Mouse (Mus musculus) heart, postnatal 0 days (tissue): ENCODE results near the gene Syce1.

Experiments used
- CTCF ChIP-seq: IDR thresholded peaks from 2 replicates; pipeline ENCODE4 v1.5.1; 2016; ENCODE audit warnings: antibody characterized with exemption, control low read depth, low read depth
- EP300 ChIP-seq: IDR thresholded peaks from 2 replicates; pipeline ENCODE4 v1.6.1; 2016; ENCODE audit warnings: antibody characterized with exemption, low read depth

DNA sequence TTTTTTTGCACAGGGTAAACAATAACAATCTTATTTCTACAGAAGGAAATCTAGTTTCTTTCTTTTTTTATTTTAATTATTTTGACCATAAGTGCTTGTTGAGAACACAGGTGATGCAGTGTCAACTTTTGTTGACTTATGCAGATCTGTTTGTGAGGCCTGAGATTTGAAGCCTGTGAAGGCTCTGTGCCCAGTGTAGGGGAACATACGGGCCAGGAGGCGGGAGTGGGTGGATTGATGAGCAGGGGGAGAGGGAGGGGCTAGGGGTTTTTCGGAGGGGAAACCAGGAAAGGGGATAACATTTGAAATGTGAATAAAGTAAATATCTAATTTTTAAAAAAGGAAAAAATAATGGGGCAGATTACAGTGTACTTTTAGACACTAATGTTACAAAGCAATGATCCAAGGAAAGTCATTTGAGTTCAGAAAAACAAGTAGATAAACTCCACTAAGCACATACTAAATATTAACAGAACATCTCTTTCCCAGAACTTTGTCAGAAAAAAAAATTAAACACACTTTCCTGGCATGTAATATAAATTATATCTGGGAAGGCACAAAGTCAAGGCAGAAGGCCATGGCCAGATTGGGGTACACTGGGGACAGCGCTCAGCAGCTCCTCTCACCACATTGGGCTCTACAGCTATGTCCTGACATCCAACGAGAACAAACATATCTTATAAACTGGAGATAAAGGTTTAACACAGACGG is 39.4 kb downstream of the Syce1 start:
- no peak for TF ChIP-seq EP300
- TF ChIP-seq CTCF, result no peak
